Mouse (Mus musculus) heart, adult 11 months (tissue): ENCODE data around the gene Cnr2.
A peak's percentile ranks its signal among the peaks of the same experiment; 100 is the strongest.
"Not testable (repeated sequence)": the region's sequence is repeated elsewhere in the genome, so short reads cannot be mapped to it uniquely, and the experiment has no call there.

Experiments used
- DNase-seq: peaks from one replicate; pipeline ENCODE4 v3.0.0; 2022

Gene Cnr2

GRCm38 (mm10) chr4:135941026-135941425 is 45.8 kb downstream of the Cnr2 start:
- DNase-seq: not testable (repeated sequence)

GRCm38 (mm10) chr4:135942193-135942592 is 47.0 kb downstream of the Cnr2 start:
- DNase-seq: no peak

- peak; percentile 97 for DNase-seq
These were observed 48.2 kb downstream of the Cnr2 start for GRCm38 (mm10) chr4:135943389-135943788.

GRCm38 (mm10) chr4:135945706-135946105 is 50.5 kb downstream of the Cnr2 start:
- no peak for DNase-seq

GRCm38 (mm10) chr4:135946278-135946658 is 51.1 kb downstream of the Cnr2 start, which contains the start of gene Hmgcl:
Gene Hmgcl (plus strand): TSS chr4:135946448.
- peak; percentile 100 for DNase-seq

- peak; percentile 93 for DNase-seq
These were observed 51.6 kb downstream of the Cnr2 start for GRCm38 (mm10) chr4:135946659-135947301.

GRCm38 (mm10) chr4:135948142-135948541 is 52.9 kb downstream of the Cnr2 start:
- DNase-seq: peak; percentile 95

- DNase-seq: peak; percentile 96
These were observed 54.3 kb downstream of the Cnr2 start for GRCm38 (mm10) chr4:135949475-135949874.

GRCm38 (mm10) chr4:135949911-135950310 is 54.7 kb downstream of the Cnr2 start:
- peak; percentile 94 for DNase-seq

GRCm38 (mm10) chr4:135950365-135950764 is 55.2 kb downstream of the Cnr2 start:
- DNase-seq: no peak

- DNase-seq: no peak
These were observed 56.3 kb downstream of the Cnr2 start for GRCm38 (mm10) chr4:135951505-135951904.

- no peak for DNase-seq
These were observed 58.0 kb downstream of the Cnr2 start for GRCm38 (mm10) chr4:135953179-135953578.

GRCm38 (mm10) chr4:135954241-135954640 is 59.0 kb downstream of the Cnr2 start:
- peak; percentile 93 for DNase-seq

GRCm38 (mm10) chr4:135955886-135956285 is 60.7 kb downstream of the Cnr2 start:
- no peak for DNase-seq

- peak; percentile 91 for DNase-seq
These were observed 63.2 kb downstream of the Cnr2 start for GRCm38 (mm10) chr4:135958354-135958753.

- DNase-seq: peak; percentile 95
These were observed 65.5 kb downstream of the Cnr2 start for GRCm38 (mm10) chr4:135960717-135961116.

- no peak for DNase-seq
These were observed 66.5 kb downstream of the Cnr2 start for GRCm38 (mm10) chr4:135961709-135962108.

- DNase-seq: peak; percentile 94
These were observed 67.0 kb downstream of the Cnr2 start for GRCm38 (mm10) chr4:135962198-135962597.

GRCm38 (mm10) chr4:135962946-135963345 is 67.8 kb downstream of the Cnr2 start:
- no peak for DNase-seq

- peak; percentile 100 for DNase-seq
These were observed 68.4 kb downstream of the Cnr2 start, which contains the start of gene Gale for GRCm38 (mm10) chr4:135963457-135964193. Gene Gale (plus strand): TSS chr4:135963727.

GRCm38 (mm10) chr4:135964426-135964825 is 69.2 kb downstream of the Cnr2 start:
- peak; percentile 98 for DNase-seq

GRCm38 (mm10) chr4:135965113-135965512 is 69.9 kb downstream of the Cnr2 start:
- peak; percentile 91 for DNase-seq

GRCm38 (mm10) chr4:135966283-135966682 is 71.1 kb downstream of the Cnr2 start:
- peak; percentile 92 for DNase-seq

GRCm38 (mm10) chr4:135967086-135967760 is 72.0 kb downstream of the Cnr2 start:
- DNase-seq: peak; percentile 94
